Mouse (Mus musculus): ENCODE data around the gene Doc2g. TPM values are rescaled to one million over a fixed set of nuclear protein-coding genes. Genes with fewer than 3 reads are reported as not detected.
"Not testable (repeated sequence)": the region's sequence is repeated elsewhere in the genome, so short reads cannot be mapped to it uniquely, and the experiment has no call there.

Gene Doc2g
- polyA plus RNA-seq, 1 experiment from 2014 or later: not detected

DNA sequence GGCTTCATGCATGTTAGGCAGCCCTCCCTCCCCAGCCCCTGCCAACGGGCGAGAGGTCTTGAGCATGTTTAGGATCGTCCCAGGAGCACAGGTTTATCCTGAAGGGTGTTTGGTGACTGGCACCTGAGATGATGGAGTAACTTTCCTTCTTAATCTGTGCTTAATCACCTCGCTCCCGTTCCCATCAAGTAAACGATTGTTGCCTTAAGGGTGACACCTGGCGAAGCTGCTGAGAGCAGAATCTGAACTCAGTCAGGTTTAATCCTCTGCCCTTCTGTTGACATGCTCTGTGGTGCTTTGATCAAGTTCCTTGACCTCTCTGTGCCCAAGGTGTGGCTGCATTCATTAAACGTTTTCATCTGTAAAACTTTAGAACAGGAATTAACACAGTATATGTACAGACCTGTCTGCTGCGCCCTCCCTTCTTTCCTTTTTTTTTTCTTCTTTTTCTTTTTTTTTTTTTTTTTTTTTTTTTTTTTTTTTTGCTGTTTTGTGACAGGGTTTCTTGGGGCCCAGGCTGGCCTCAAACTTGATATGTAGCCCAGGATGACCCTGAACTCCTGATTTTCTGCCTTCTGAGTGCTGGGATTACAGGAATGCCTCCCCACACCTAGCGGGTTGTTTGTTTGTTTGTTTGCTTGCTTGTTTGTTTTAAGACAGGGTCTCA lies 14.9 kb downstream of the Doc2g start:
- no peaks in the 10 kb centered on the region for H3K79me2 ChIP-seq (ENCODE audit: inconsistent target)
- H3K36me3 ChIP-seq (ENCODE audit: inconsistent target): no peaks in the 10 kb centered on the region
- H3K4me3 ChIP-seq (ENCODE audit: inconsistent target): no peak overlapping the region
- no peak overlapping the region for H3K27ac ChIP-seq
- 94% methylated on average over 9 of the region's 10 CpGs for WGBS (ENCODE audit: missing documents)

GRCm38 (mm10) chr19:4018743-4019583 lies 15.8 kb downstream of the Doc2g start:
- Histone ChIP-seq H3K79me2 (ENCODE audit: inconsistent target) (no peaks in the 10 kb centered on the region), H3K4me3 (ENCODE audit: inconsistent target) (no peak overlapping the region), H3K27ac (no peak overlapping the region), H3K36me3 (ENCODE audit: inconsistent target) (no peaks in the 10 kb centered on the region)
- 32% methylated on average over 16 of the region's 18 CpGs for WGBS (ENCODE audit: missing documents)

GRCm38 (mm10) chr19:4023185-4023584 lies 20.1 kb downstream of the Doc2g start:
- Histone ChIP-seq H3K36me3 (ENCODE audit: inconsistent target) (no peaks in the 10 kb centered on the region), H3K27ac (no peak overlapping the region), H3K79me2 (ENCODE audit: inconsistent target) (no peaks in the 10 kb centered on the region), H3K4me3 (ENCODE audit: inconsistent target) (no peak overlapping the region)
- 94% methylated on average over 7 of the region's 7 CpGs for WGBS (ENCODE audit: missing documents)

DNA sequence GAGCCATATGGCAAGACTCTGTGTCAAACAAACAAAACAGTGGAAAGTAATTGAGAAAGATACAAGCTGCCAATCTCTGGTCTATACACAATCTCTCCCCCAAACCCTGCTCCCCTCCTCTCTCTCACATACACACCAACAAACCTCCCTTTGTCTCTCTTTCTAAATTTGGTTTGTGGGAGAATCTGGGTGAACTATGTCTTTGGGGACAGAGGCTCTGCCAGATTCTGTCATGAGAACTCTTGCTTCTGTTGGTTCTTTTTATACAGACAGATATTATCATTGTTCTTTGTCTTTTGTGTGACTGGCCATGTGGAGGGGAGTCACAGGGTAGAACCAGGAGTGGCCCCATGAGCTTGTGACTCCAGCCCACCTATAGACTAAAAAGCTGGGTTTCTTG lies 24.5 kb downstream of the Doc2g start:
- H3K4me3 ChIP-seq (ENCODE audit: inconsistent target): no peak overlapping the region
- no peak overlapping the region for H3K27ac ChIP-seq
- H3K79me2 ChIP-seq (ENCODE audit: inconsistent target): no peaks in the 10 kb centered on the region
- H3K36me3 ChIP-seq (ENCODE audit: inconsistent target): no peaks in the 10 kb centered on the region

GRCm38 (mm10) chr19:4032668-4033067 lies 29.6 kb downstream of the Doc2g start:
- Histone ChIP-seq H3K4me3 (ENCODE audit: inconsistent target) (no peak overlapping the region), H3K36me3 (ENCODE audit: inconsistent target) (no peaks in the 10 kb centered on the region), H3K27ac (no peak overlapping the region), H3K79me2 (ENCODE audit: inconsistent target) (no peaks in the 10 kb centered on the region)
- WGBS (ENCODE audit: missing documents): 87% methylated on average over 7 of the region's 7 CpGs

DNA sequence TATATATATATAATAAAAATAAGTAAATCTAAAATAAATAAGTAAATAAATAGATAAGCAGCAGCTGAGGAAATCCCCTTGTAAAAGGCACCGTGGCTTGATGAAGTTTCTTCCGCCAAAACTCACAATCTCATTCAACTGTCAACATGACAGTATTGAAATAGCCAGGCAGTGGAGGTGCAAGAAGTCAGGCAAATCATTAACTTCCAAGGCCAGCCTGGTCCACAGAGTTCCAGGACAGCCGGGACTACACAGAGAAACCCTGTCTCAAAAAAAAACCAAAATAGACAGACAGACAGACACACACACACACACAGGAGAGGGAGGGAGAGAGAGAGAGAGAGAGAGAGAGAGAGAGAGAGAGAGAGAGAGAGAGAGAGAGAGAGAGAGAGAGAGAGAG lies 30.2 kb downstream of the Doc2g start:
- H3K79me2 ChIP-seq (ENCODE audit: inconsistent target): no peaks in the 10 kb centered on the region
- no peaks in the 10 kb centered on the region for H3K36me3 ChIP-seq (ENCODE audit: inconsistent target)
- WGBS (ENCODE audit: missing documents): 86% methylated on average over 3 of the region's 3 CpGs
- H3K4me3 ChIP-seq (ENCODE audit: inconsistent target): no peak overlapping the region
- H3K27ac ChIP-seq: no peak overlapping the region

GRCm38 (mm10) chr19:4033742-4034141 lies 30.6 kb downstream of the Doc2g start:
- Histone ChIP-seq H3K36me3 (ENCODE audit: inconsistent target) (no peaks in the 10 kb centered on the region), H3K79me2 (ENCODE audit: inconsistent target) (no peaks in the 10 kb centered on the region), H3K27ac (no peak overlapping the region), H3K4me3 (ENCODE audit: inconsistent target) (no peak overlapping the region)
- WGBS (ENCODE audit: missing documents): 86% methylated on average over 5 of the region's 5 CpGs

GRCm38 (mm10) chr19:4036327-4037045 lies 33.4 kb downstream of the Doc2g start:
- no peaks in the 10 kb centered on the region for H3K79me2 ChIP-seq (ENCODE audit: inconsistent target)
- no peak overlapping the region for H3K27ac ChIP-seq
- no peak overlapping the region for H3K4me3 ChIP-seq (ENCODE audit: inconsistent target)
- no peaks in the 10 kb centered on the region for H3K36me3 ChIP-seq (ENCODE audit: inconsistent target)
- 85% methylated on average over 12 of the region's 12 CpGs for WGBS (ENCODE audit: missing documents)

DNA sequence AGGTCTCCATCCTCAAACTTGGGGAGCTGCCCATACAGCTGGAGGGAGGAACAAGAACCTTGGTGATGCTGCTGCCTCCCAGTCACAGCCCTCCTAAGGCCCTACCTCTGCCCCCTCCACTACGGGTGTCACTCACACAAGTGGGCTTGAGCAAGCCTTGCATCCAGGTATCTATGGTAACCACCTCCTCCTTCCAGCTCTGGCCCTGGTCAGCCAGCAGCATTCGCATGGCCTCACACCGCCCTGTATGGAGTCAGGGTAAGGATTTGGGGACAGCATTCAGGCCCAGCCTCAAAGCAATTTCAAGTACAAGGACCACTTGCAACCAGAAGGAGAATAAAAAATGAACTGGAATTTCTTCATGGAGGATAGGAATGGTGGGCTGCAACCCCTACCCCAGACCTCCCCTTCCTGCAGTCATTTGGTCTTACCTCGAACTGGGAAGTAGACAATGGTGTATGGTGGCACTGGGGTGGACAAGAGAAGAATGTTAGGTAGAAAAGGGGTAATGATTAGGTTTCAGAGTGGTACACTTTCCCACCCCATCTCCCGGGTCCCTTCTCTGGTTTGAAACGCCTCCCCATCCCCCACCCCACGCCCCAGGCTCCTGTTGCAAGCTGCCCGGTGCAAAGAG lies 34.2 kb downstream of the Doc2g start:
- not testable (repeated sequence) for H3K36me3 ChIP-seq (ENCODE audit: inconsistent target); H3K27ac ChIP-seq; H3K79me2 ChIP-seq (ENCODE audit: inconsistent target)
- H3K4me3 ChIP-seq (ENCODE audit: inconsistent target): peak overlapping the region; percentile 8; the same call in 1 of the 2 replicates
- WGBS (ENCODE audit: missing documents): 35% methylated on average over 7 of the region's 8 CpGs

DNA sequence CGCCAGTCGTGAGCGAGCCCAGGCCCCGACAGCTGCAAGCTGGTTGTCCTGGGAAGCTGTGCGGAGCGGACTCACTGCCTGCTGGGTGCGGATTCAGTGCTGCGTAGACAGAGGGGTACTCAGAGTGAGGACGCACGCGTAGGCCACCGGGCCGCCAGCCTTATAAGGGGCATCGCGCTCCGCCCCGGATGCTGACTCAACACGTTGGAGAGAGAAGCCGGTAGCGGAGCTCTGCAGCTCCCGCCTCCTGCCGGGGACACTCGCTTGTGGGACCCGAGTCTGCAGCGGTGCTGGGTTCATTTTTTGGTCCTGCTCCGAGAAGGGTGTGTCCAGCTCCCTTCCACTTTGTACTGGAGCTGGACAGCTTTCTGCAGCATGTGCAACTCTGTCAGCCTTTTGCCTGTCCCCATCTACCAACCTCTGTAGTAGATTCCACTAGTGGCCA lies 34.7 kb downstream of the Doc2g start, which contains the start of gene Gstp1:
Gene Gstp1, minus strand, starts transcription at position 198 of the 445 bp plus-strand sequence.
- 5% methylated on average over 26 of the region's 26 CpGs for WGBS (ENCODE audit: missing documents)
- Histone ChIP-seq H3K4me3 (ENCODE audit: inconsistent target) (peak within 1 kb of the TSS; percentile 8; the same call in 1 of the 2 replicates), H3K27ac (no peak within 1 kb of the TSS), H3K79me2 (ENCODE audit: inconsistent target) (no peaks in the 10 kb centered on the region), H3K36me3 (ENCODE audit: inconsistent target) (no peaks in the 10 kb centered on the region)

DNA sequence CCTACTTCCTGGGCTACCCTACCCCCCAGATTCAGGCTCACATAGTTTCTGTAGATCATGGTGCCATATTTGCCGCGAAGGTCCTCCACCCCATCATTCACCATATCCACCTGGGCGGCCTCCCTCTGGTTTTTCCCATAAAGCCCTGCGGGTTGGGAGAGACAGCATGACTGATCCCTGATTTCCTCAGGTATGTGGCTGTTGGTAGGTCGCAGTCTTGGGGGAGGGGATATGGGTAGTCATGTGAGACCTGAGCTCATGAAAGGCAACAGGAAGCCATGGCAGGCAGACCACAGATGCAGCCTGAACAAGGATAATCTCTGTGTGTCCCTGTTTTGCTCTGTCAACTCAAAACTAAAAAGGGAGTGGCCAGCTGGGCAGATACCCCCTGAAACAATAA lies 37.8 kb downstream of the Doc2g start:
- H3K79me2 ChIP-seq (ENCODE audit: inconsistent target); H3K4me3 ChIP-seq (ENCODE audit: inconsistent target); H3K36me3 ChIP-seq (ENCODE audit: inconsistent target); H3K27ac ChIP-seq: not testable (repeated sequence)
- 94% methylated on average over 3 of the region's 5 CpGs for WGBS (ENCODE audit: missing documents)

DNA sequence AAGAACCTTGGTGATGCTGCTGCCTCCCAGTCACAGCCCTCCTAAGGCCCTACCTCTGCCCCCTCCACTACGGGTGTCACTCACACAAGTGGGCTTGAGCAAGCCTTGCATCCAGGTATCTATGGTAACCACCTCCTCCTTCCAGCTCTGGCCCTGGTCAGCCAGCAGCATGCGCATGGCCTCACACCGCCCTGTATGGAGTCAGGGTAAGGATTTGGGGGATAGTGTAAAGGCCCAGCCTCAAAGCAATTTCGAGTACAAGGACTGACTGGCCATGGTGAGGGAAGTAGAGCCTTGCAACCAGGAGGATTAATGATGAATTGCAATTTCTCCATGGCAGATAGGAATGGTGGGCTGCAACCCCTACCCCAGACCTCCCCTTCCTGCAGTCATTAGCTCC lies 38.4 kb downstream of the Doc2g start:
- 93% methylated on average over 3 of the region's 4 CpGs for WGBS (ENCODE audit: missing documents)
- not testable (repeated sequence) for H3K79me2 ChIP-seq (ENCODE audit: inconsistent target); H3K27ac ChIP-seq; H3K36me3 ChIP-seq (ENCODE audit: inconsistent target); H3K4me3 ChIP-seq (ENCODE audit: inconsistent target)

DNA sequence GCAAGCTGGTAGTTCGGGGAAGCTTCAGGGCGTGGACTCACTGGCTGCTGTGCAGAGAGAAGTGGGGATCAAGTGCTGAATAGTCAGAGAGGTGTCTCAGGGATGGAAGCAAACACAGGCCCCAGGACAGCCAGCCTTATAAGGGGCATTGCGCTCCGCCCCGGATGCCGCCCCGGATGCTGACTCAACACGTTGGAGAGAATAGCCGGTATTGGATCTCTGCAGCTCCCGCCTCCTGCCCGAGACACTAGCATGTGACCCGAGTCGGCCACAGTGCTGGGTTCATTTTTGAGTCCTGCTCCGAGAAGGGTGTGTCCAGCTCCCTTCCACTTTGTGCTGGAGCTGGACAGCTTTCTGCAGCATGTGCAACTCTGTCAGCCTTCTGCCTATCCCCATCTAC lies 39.0 kb downstream of the Doc2g start:
- no peaks in the 10 kb centered on the region for H3K79me2 ChIP-seq (ENCODE audit: inconsistent target)
- WGBS (ENCODE audit: missing documents): 92% methylated on average over 14 of the region's 14 CpGs
- no peaks in the 10 kb centered on the region for H3K36me3 ChIP-seq (ENCODE audit: inconsistent target)
- H3K27ac ChIP-seq: no peak overlapping the region
- no peak overlapping the region for H3K4me3 ChIP-seq (ENCODE audit: inconsistent target)

- not testable (repeated sequence) for H3K4me3 ChIP-seq (ENCODE audit: inconsistent target); H3K27ac ChIP-seq; H3K36me3 ChIP-seq (ENCODE audit: inconsistent target); H3K79me2 ChIP-seq (ENCODE audit: inconsistent target)
- 51% methylated on average over 5 of the region's 5 CpGs for WGBS (ENCODE audit: missing documents)
These were observed 41.0 kb downstream of the Doc2g start for GRCm38 (mm10) chr19:4044109-4044508.
